Mouse (Mus musculus) right cerebral cortex, postnatal 25 days (tissue): ENCODE measurements around the gene Inpp5f.
A peak's percentile ranks its signal among the peaks of the same experiment; 100 is the strongest.
"Not testable (repeated sequence)": the region's sequence is repeated elsewhere in the genome, so short reads cannot be mapped to it uniquely, and the experiment has no call there.

Experiments used
- DNase-seq: peaks from one replicate; pipeline ENCODE4 v3.0.0; 2022

Gene Inpp5f

GRCm38 (mm10) chr7:128668831-128669230 is 57.7 kb downstream of the Inpp5f start:
- no peak for DNase-seq

- peak; percentile 59 for DNase-seq
Observed at GRCm38 (mm10) chr7:128671952-128672351, 60.8 kb downstream of the Inpp5f start.

GRCm38 (mm10) chr7:128672408-128673010 is 61.4 kb downstream of the Inpp5f start:
- peak; percentile 23 for DNase-seq

GRCm38 (mm10) chr7:128678546-128678945 is 67.4 kb downstream of the Inpp5f start:
- no peak for DNase-seq

- peak; percentile 83 for DNase-seq
Observed at GRCm38 (mm10) chr7:128687821-128688564, 76.9 kb downstream of the Inpp5f start.

GRCm38 (mm10) chr7:128689347-128689746 is 78.2 kb downstream of the Inpp5f start:
- no peak for DNase-seq

- DNase-seq, result peak; percentile 87
Observed at GRCm38 (mm10) chr7:128690070-128690469, 78.9 kb downstream of the Inpp5f start.

- peak; percentile 79 for DNase-seq
Observed at GRCm38 (mm10) chr7:128690796-128691195, 79.7 kb downstream of the Inpp5f start.

- DNase-seq, result no peak
Observed at GRCm38 (mm10) chr7:128692163-128692562, 81.0 kb downstream of the Inpp5f start.

GRCm38 (mm10) chr7:128694848-128695247 is 83.7 kb downstream of the Inpp5f start:
- DNase-seq, result no peak

GRCm38 (mm10) chr7:128699959-128700358 is 88.8 kb downstream of the Inpp5f start:
- not testable (repeated sequence) for DNase-seq

- peak; percentile 68 for DNase-seq
Observed at GRCm38 (mm10) chr7:128705735-128706134, 94.6 kb downstream of the Inpp5f start.

- DNase-seq, result no peak
Observed at GRCm38 (mm10) chr7:128717991-128718390, 106.9 kb downstream of the Inpp5f start.

- peak; percentile 74 for DNase-seq
Observed at GRCm38 (mm10) chr7:128724761-128725160, 113.6 kb downstream of the Inpp5f start.

GRCm38 (mm10) chr7:128725189-128725588 is 114.1 kb downstream of the Inpp5f start:
- no peak for DNase-seq

- no peak for DNase-seq
Observed at GRCm38 (mm10) chr7:128726999-128727398, 115.9 kb downstream of the Inpp5f start.

- no peak for DNase-seq
Observed at GRCm38 (mm10) chr7:128727701-128728100, 116.6 kb downstream of the Inpp5f start.

- DNase-seq, result no peak
Observed at GRCm38 (mm10) chr7:128728738-128729137, 117.6 kb downstream of the Inpp5f start.

GRCm38 (mm10) chr7:128731585-128731984 is 120.5 kb downstream of the Inpp5f start:
- DNase-seq, result no peak

- no peak for DNase-seq
Observed at GRCm38 (mm10) chr7:128738041-128738440, 126.9 kb downstream of the Inpp5f start.

- no peak for DNase-seq
Observed at GRCm38 (mm10) chr7:128739116-128739461, 128.0 kb downstream of the Inpp5f start.

GRCm38 (mm10) chr7:128739462-128740277 is 128.5 kb downstream of the Inpp5f start:
- no peak for DNase-seq

- peak; percentile 96 for DNase-seq
Observed at GRCm38 (mm10) chr7:128740334-128740733, 129.2 kb downstream of the Inpp5f start, which contains the start of gene Mcmbp. Gene Mcmbp (minus strand): TSS chr7:128740495.

- DNase-seq, result no peak
Observed at GRCm38 (mm10) chr7:128743898-128744297, 132.8 kb downstream of the Inpp5f start.
